Mouse (Mus musculus) cerebellum, adult 9-11 months (tissue): ENCODE data around the gene Tnrc6a.

Experiments
- DNase-seq: peaks from one replicate; pipeline ENCODE4 v3.0.0; 2022

Tnrc6a gene

DNA sequence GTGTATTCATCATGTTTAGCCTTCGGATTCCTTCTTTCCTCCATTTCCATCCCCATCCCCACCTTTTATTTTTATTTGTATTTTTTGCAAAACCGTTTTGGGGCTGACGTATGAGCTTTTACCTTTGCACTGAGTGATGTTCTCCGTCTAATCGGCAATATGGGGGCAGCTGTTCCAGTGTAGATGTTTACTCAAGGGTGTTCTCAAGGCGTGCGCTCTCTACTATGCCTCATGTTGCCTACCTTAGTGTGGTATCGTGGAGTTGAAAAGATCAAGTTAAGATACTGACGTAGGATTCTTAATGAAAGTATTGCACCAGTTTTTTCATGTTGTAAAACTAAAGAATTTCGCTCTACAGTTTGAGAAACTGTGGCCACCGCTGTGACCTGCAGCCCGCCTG lies 69.5 kb downstream of the Tnrc6a start:
- DNase-seq = no peak

DNA sequence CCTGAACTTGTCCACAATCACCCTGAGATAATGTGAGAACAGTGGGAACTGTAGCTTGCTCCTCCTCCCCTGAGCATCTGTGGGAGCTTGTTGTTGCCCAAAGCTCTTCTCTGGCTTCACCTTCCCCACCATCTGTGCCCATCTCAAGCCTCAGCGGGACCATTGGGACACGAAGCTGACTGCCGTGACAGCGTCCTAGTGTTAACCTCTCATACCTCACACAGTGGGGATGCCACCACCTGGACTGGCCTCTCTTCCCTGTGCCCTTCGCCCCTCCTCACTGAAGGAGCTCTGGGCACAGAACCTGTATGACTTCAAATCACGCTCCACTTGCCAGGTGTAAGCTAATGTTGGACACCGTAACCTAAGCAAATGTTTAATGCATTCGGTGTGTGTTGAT lies 71.0 kb downstream of the Tnrc6a start:
- DNase-seq = peak; percentile 68

DNA sequence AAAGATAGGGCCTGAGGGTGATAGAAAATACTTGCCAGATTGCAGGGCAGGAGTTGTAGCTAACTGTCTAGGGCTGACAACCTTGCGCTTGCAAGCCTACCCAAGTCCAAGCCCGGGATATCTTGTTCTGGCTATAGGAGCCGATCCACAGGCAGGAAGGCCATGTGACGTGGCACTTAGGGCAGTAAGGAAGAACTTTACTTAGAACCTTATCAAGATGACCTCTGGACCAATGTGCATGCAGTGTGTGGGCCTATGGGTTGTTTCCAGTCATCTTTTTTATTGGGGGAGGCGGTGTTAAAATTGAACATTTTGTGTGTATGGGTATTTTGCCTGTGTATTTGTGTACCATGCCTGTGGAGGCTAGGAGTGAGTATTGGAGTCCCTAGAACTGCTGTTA lies 72.7 kb downstream of the Tnrc6a start:
- no peak for DNase-seq

DNA sequence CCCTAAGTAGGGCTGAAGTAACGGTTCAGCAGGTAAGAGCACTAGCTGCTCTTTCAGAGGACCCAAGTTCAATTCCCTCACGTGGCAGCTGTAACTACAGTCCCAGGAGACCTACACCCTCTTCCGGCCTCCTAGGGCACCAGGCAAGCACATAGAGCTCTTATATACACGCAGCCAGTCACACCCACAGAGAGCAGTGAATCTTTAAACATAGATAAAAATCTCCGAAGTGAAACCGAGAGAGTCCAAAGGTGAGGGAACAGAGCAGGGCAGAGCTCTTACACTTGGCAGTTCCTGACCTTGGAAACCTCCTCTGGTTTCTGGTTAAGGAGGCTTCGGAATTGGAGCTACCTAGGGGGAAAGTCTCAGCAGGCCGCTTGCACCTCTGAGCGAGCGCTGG lies 75.0 kb downstream of the Tnrc6a start:
- no peak for DNase-seq

DNA sequence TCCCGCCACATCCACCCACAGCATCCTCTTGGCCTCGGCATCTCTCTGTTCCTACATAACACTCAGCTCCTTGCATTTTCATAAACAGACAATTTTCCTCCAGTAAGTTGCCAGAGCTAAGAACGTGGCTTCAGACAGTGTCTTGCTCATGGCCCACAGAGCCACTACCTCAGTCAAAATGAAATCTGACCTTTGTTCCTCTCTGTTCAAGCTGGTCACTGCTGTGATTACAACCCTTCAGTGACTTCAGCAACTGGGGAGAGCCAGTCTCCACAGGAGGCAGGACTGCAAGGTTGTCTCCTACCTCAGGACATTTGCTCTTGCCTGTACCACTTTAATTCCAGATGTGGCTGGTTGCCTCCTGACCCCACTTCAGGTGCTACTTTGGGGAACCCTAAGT lies 75.5 kb downstream of the Tnrc6a start:
- DNase-seq = no peak

DNA sequence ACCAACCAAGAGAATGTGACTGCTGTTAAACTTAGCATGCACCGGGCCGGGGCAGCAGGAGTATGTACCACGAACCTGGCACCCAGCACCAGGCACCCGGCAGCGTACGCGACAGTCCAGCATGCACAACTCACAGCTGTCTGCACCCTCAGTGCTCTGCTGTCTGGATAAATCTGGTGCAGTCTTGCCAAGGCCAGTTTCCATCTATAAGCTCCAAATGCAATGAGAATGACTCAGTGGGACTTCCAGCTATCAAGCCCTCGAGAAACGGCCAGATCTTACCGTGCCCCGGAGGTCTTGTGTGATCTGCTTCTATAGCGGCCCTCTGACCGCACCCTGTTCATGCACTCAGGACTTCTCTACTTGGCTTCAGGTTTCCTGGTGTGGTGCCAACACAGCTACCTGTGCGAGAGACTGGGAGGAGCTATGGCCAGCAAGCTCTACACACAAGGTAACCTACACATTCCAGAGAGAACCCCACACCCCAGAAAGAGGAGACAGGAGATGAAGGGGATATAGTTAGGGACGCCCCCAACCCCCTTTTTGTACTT lies 76.0 kb downstream of the Tnrc6a start:
- DNase-seq = no peak

DNA sequence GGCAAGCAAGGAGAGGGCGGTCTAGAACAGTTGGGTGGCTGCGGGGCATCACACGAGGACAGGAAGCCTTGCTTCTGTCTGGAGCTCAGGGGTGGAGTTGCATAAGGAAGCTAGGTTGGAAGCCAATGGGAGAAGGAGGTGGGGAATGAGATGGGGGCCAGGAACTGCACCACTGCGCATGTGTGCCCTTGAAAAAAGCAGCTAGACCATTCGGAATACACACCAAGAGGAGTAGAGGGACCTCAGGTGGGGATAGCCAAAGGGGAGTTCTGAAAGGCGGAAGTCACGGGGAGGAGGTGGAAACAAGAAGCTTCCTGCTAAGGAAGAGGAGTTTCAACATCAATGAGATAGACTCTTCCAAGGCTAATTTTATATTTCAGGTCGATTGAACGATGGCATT lies 77.0 kb downstream of the Tnrc6a start:
- DNase-seq = no peak

DNA sequence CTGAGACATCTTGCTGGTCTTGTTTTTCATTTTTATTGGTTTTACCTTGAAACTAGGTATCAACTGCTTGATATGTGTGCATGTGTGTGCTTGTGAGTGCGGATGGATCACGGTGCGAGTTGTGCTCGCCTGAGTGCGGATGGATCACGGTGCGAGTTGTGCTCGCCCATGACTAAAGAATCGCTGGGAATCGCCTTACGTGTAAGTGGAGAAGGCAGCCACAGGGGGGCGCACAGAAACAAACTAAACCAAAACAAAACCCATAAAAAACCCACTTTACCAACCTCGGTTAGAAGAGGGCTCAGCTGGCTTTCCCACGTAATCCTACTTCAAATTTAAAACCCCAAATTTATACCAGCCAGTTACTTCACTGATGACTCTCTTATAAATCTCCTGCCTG lies 81.6 kb downstream of the Tnrc6a start:
- DNase-seq = peak; percentile 52

DNA sequence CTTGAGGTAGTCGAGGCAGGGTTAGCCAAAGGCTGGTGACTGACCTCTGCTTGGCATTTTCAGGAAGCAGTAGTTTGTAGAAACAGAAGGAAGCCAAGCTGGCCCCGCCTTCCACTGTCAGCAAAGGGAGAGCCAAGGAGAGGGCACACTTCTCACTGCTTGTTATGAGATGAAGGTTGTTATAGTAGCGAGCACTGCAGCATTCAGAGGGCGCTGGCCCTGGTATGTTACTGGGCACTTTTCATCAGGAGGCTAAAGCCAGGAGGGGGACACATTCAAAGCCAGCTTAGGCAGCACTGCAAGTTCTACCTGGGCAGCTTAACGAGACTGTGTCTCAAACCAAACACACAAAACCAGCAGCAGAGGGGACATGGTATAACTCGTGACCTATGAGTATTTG lies 83.9 kb downstream of the Tnrc6a start:
- DNase-seq = no peak

DNA sequence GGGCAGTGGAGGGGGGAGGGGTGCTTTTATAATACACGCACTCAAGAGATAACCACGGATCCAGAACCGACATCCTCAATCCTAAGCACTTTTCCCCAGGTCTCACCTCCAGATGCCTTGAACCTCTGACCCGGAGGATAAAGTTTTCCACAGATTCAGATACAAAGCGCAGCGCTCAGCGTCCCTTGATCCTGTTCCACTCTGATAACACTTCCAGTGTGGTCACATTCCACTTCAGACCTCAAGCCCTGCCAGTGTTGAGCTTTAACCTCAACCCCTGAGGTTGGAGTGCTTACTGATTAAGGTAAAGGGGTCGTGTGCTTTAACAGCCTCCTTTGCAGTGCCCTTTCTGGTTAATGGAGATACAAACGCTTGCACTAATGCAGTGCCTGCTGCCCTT lies 86.2 kb downstream of the Tnrc6a start:
- DNase-seq = no peak

DNA sequence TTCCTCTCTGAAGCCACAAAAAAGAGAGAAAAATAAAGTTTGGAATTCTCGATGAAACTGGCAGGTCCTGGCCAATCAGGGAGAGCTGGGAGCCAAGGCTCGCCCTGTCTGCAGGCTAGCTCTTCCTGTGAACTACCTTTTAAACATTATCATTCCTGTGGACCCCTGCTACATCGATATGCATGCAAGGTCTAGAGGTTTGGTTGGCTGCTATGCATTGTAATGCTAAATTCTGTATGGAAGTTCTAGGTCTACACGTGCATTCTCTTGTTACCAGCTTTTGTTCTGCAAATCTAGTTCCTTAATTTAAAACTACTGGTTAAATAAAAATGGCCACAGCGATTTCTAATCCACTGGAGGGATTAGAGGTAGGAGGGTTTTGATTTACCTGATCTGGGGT lies 87.8 kb downstream of the Tnrc6a start:
- no peak for DNase-seq

DNA sequence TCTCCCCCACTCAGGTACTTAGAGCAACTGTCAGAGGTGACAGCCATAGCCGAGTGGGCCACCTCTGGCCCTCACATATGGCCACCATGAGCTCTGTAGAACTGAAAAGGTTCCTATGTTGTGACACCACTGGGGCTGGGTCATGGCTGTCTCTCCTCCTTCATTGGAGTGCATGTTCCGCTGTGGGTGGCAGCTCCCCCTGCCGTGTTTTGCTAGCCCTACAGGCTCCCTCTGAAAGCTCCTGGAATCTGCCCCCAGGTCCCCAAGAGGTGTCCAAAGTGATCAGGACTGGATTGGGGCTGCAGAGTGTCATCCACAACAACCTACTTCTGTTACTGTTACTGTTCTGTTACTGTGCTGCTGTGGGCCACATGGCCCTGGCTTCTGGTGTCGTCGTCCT lies 88.6 kb downstream of the Tnrc6a start:
- no peak for DNase-seq

DNA sequence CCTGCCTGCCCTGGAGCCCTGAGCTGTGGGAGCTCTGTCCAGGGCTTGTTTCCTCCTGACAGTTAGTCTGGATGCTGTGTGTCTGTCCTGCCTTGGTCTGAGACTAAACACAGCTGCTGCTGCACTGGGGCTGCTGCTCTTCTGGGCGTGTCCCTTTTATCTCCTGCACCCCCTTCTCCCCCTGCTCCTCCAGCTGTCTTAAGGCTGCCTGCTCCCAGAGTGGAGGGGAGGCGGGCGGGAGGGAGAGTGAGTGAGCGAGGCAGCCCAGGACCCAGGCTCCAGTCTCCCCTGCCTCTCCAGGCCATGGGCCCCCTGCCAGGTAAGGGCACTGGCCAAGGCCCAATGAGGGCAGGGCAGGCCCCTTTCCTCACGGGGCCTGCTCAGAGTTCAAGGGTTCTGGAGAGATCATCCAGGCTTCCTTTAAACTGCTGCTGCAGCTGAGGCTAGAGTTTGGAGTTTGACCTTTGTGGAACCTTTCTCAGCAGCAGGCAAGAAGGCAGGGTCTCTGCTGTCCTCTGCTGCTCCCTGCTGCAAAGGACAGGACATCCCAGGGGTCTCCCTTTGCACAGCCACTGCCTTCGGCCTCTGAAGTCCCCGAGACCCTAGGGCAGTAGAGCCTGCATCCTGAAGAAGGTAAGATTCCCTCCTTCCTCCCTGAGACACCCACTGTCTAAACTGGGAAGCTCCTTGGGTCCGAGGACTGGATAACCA lies 90.8 kb downstream of the Tnrc6a start, which contains the start of gene Slc5a11:
TSS of gene Slc5a11 (plus strand) at position 416 of the 711 bp plus-strand sequence.
- DNase-seq = no peak

DNA sequence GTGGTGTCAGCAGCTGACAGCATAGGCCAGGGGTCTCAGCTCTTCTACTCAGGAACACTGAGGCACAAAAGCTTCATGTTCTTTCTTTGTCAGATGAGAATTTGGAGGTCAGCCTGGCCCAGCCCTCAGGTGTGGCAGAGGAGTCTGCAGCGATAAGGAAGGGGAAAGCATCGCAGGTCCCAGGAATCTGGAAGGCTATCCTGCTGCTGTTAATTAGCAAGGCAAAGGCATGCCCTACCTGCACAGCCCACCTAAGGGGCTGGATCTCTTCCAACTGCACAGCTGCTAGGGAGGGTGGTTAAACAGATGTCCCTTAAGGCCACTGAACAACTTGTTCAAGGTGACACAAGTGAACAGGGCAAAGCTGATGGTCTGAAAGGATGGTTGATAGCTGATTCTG lies 91.5 kb downstream of the Tnrc6a start:
- DNase-seq = no peak

DNA sequence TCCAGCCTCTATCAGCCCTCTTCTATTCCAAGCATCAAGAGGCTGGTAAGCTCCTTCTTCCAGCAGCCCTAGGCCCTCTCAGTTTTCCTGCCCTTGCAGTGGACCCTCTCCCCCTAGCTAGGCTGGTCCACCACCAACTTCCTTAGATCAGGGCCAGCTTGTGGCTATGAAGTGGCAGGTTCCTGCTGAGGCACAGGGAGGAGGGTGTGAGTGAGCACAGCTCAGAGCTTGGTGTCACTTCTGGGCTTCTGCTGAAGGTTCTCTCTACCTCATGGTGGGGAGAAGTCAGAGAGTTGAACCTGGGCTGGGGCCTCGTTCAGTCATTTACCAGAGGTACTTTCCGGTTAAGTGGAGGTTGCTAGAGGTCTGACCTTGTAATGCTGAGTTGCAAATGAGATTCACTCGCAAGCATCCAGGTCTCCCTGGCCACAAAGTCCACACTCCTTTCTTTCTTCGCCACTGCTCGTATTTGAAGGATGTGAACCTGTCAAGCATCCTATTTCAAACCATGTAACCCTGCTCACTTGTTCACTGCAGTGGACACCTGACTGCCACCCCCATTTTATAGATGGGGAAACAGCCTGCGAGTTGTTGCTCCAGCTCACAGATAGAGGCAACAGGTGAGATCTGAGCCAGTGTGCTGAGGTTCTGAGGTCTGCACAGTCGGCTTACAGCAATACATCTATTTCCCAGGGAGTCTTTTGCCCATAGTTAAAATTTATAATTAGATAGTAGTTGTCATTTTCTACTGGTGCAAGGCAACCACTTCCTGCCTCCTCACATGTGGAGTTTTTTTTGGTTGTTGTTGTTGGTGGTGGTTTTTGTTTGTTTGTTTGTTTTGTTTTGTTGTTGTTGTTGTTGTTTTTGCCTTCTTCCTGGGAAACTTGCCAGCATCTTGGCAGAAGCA lies 94.0 kb downstream of the Tnrc6a start:
- DNase-seq = no peak

DNA sequence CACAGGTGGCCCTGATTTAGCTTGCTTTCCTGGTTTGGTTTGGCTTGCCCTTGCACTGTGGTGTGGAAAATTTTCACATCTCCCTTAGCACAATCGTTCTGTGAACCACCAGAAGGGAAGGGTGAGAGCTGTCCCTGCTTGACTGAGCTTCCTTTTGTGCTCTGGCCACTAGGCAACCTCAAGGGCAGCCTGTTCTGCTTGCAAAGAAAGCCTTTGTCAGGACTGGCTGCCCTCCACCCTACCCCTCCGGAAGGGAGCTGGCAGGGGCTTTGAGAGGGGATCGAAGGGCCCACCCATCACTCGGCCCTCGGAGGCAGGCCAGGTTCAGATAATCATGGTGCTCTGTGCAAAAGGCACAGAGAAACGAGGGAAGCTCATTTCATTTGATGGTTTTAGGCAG lies 94.9 kb downstream of the Tnrc6a start:
- peak; percentile 37 for DNase-seq

DNA sequence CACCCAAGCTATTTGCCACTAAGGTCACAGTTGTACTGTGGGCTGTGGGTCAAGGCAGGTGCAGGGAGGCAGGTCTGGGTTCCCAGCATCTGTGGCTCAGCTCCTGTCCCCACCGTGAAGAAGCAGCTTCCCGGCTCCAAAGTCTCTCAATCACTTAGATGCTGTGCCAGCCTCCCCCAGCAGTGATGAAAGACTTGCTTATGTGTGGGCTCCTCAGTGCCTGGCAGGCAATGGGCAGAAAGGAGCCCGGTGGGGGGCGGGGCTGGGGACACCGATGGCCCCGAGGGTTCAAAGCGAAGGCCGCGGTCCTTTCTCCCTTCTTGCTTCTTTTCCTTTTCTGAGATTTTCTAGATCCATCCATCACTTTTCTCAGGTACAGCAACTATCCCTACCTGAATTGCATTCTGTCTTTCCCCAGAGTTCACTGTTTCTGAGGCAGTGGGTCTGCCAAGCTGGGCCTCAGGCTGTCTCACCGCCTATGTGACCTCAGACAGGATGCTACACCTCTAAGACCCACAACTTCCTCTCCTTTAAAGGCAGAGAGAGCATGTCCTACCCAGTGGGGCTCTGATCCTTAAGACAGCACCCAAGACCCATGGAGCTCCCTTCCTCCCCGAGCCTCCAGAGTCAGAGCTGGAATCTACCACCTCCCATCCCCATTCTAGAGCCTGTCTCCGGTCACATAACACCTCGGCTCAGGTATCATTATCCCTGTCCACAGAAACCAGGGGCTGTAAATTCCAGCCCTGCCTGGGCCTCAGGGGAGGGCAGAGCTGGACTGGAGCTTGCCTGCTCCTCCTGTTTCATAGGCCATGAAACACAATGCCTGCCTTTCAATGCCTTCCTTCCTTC lies 96.3 kb downstream of the Tnrc6a start:
- no peak for DNase-seq

DNA sequence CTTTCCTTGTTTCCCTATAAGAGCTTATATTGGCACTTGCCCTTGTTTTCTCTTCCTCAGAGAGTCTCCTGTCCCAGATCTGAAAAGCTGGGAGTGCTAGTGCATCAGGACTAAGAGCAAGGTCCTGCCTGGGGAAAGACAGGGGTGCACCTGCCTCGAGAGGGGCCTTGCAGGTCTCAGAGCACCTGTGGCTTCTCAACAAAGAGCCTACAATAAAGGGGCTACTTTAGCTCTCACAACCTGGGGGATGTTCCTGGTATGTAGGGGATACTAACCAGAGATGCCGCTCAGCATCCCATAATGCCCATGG lies 96.9 kb downstream of the Tnrc6a start:
- DNase-seq = no peak

DNA sequence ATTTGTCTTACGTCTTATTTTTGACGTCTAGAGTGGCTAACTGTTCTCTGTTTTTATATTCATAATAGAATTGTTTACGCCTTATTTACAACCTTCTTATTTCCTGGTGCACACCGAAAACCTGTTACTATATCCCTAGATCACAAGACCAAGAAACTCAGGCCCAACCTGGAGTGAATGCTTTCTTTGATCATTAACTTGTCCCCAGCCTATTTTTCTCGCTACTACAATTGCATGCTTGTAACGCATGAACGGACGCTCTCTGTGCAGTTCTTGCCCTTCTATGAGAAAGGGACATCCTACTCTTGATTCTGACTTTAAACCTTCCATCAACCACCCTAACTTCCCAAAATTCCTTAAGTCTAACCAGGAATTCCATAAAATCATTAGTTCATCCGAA lies 100.4 kb downstream of the Tnrc6a start:
- DNase-seq = no peak

DNA sequence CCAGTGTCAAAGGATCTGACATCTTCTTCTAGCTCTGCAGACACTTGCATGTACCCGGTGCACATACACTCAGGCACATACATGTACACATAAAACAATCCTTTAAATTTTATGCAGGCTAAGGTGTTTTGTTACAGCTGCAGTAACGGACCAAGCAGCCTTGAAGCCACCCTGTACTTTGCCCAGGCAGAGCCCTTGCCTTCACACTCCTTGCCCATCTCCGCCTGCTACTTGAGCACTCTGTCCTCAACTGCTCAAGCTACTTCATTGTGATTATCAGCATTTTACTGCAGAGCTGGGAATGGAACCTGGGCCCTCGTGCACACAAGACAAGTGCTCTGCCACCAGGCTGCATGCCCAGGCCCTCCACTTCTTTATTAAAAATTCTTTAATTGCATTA lies 101.5 kb downstream of the Tnrc6a start:
- no peak for DNase-seq

DNA sequence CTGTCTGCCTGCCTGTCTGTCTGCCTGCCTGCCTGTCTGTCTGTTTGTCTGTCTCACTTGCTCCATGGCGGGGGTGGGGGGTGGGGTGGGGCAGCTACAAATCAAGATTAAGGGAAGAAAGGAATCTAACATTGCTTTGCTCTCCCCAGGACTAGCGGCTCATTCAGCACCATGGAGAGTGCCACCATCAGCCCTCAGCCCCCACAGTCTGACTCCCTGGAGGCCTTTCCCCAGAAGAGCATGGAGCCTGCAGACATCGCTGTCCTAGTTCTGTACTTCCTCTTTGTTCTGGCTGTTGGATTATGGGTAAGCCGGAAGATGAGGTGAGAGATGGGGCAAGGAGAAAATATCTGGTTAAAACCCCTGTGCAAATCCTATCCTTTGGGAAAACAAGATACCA lies 111.8 kb downstream of the Tnrc6a start:
- no peak for DNase-seq

DNA sequence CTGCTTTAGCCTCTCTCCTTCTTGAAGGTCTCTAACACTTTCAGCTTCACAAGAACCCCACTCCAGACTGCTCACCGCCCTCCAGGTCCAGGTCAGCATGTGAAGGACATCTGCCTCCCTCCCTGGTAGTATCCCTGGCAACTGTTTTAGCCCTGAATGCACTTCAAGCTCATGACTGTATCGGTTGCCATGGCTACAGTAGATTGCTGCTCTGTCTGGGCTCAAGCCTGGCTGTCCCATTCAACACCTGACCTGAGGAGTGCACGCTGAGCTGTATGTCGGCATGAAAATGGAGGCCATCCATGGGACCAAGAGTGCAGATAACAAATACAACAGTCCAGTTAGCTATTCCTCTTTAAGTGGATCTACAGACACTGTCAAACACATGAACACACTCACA lies 114.9 kb downstream of the Tnrc6a start:
- no peak for DNase-seq

DNA sequence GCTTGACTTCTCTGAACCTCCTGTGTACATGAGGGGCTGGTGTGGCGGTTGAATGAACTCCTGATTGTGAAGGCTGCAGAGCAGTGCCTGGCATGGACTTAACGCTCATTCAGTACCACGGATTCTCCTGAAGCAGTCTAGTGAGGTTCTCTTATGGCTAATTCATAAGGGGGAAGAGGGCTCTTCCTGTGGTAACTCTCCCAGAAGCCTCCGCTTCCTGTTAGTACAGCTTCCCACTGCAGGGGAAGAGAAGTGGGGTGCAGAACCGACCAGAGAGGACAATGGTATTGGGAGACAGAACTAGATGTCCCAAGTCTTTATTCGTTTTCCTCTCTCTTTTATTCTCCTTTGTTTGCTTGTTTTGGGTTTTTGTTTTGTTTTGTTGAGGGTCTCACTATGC lies 116.4 kb downstream of the Tnrc6a start:
- DNase-seq = no peak
